Mouse (Mus musculus): ENCODE results near the gene Wfdc10. TPM values are rescaled to one million over a fixed set of nuclear protein-coding genes. Genes with fewer than 3 reads are reported as not detected.
"Not testable (repeated sequence)": the region's sequence is repeated elsewhere in the genome, so short reads cannot be mapped to it uniquely, and the experiment has no call there.

Gene Wfdc10
- polyA plus RNA-seq (2015; fragmentation: Nextera tagmentation; extraction: Ambion mirVana) = not detected in 2 replicates

- Histone ChIP-seq H3K27me3 (no peaks in the 10 kb centered on the region), H3K9ac (no peak within 1 kb of the TSS), H3K4me1 (no peaks in the 10 kb centered on the region), H3K4me2 (no peak within 1 kb of the TSS), H3K4me3 (no peak within 1 kb of the TSS), H3K9me3 (no peaks in the 10 kb centered on the region), H3K27ac (no peak within 1 kb of the TSS), H3K36me3 (no peaks in the 10 kb centered on the region)
- WGBS = 12% methylated on average over 11 of the region's 11 CpGs
- no peak for ATAC-seq (ENCODE audit: borderline replicate concordance, extremely low read depth, low FRiP score, low TSS enrichment)
These were observed at the start of gene Wfdc10 for GRCm38 (mm10) chr2:164655858-164656257. Gene Wfdc10 (plus strand): TSS chr2:164656046.

- no peak overlapping the region for H3K4me3 ChIP-seq
- no peak for ATAC-seq (ENCODE audit: borderline replicate concordance, extremely low read depth, low FRiP score, low TSS enrichment)
- no peaks in the 10 kb centered on the region for H3K27me3 ChIP-seq
- no peaks in the 10 kb centered on the region for H3K4me1 ChIP-seq
- H3K9me3 ChIP-seq = no peaks in the 10 kb centered on the region
- WGBS = 69% methylated on average over 6 of the region's 6 CpGs
- no peaks in the 10 kb centered on the region for H3K36me3 ChIP-seq
- no peak overlapping the region for H3K4me2 ChIP-seq
- H3K27ac ChIP-seq = no peak overlapping the region
- no peak overlapping the region for H3K9ac ChIP-seq
These were observed 47.1 kb upstream of the Wfdc10 start for GRCm38 (mm10) chr2:164608781-164609180.

- not testable (repeated sequence) for H3K27ac ChIP-seq; H3K36me3 ChIP-seq; H3K9ac ChIP-seq; H3K9me3 ChIP-seq; ATAC-seq (ENCODE audit: borderline replicate concordance, extremely low read depth, low FRiP score, low TSS enrichment); H3K4me1 ChIP-seq; H3K4me2 ChIP-seq; H3K4me3 ChIP-seq; H3K27me3 ChIP-seq
- WGBS = 40% methylated on average over 8 of the region's 8 CpGs
These were observed 42.4 kb upstream of the Wfdc10 start, which contains the start of the genes Wfdc6b and Wfdc8 for GRCm38 (mm10) chr2:164613471-164613870. Gene Wfdc6b (plus strand): TSS chr2:164613522. Gene Wfdc8 (minus strand): TSS chr2:164613626.

- WGBS = 83% methylated on average over 3 of the region's 3 CpGs
- ATAC-seq (ENCODE audit: borderline replicate concordance, extremely low read depth, low FRiP score, low TSS enrichment) = no peak
- Histone ChIP-seq H3K4me2 (no peak overlapping the region), H3K36me3 (no peaks in the 10 kb centered on the region), H3K9ac (no peak overlapping the region), H3K4me3 (no peak overlapping the region), H3K27ac (no peak overlapping the region), H3K4me1 (no peaks in the 10 kb centered on the region), H3K27me3 (no peaks in the 10 kb centered on the region), H3K9me3 (no peaks in the 10 kb centered on the region)
These were observed 40.5 kb upstream of the Wfdc10 start for GRCm38 (mm10) chr2:164615386-164615785.

GRCm38 (mm10) chr2:164619050-164619449 lies 36.8 kb upstream of the Wfdc10 start:
- no peak overlapping the region for H3K4me2 ChIP-seq
- H3K4me1 ChIP-seq = no peaks in the 10 kb centered on the region
- no peaks in the 10 kb centered on the region for H3K36me3 ChIP-seq
- no peak overlapping the region for H3K9ac ChIP-seq
- H3K27ac ChIP-seq = no peak overlapping the region
- no peak overlapping the region for H3K4me3 ChIP-seq
- H3K9me3 ChIP-seq = no peaks in the 10 kb centered on the region
- 53% methylated on average over 5 of the region's 5 CpGs for WGBS
- ATAC-seq (ENCODE audit: borderline replicate concordance, extremely low read depth, low FRiP score, low TSS enrichment) = no peak
- no peaks in the 10 kb centered on the region for H3K27me3 ChIP-seq

GRCm38 (mm10) chr2:164621775-164622174 lies 34.1 kb upstream of the Wfdc10 start:
- no peaks in the 10 kb centered on the region for H3K36me3 ChIP-seq
- no peaks in the 10 kb centered on the region for H3K27me3 ChIP-seq
- no peak overlapping the region for H3K4me3 ChIP-seq
- WGBS = 75% methylated on average over 4 of the region's 4 CpGs
- no peak for ATAC-seq (ENCODE audit: borderline replicate concordance, extremely low read depth, low FRiP score, low TSS enrichment)
- no peak overlapping the region for H3K27ac ChIP-seq
- no peaks in the 10 kb centered on the region for H3K4me1 ChIP-seq
- no peak overlapping the region for H3K4me2 ChIP-seq
- H3K9me3 ChIP-seq = no peaks in the 10 kb centered on the region
- no peak overlapping the region for H3K9ac ChIP-seq

GRCm38 (mm10) chr2:164635266-164635665 lies 20.6 kb upstream of the Wfdc10 start:
- Histone ChIP-seq H3K4me3 (no peak overlapping the region), H3K27ac (no peak overlapping the region), H3K36me3 (no peaks in the 10 kb centered on the region), H3K9ac (no peak overlapping the region), H3K27me3 (no peaks in the 10 kb centered on the region), H3K4me1 (no peaks in the 10 kb centered on the region), H3K4me2 (no peak overlapping the region), H3K9me3 (no peaks in the 10 kb centered on the region)
- ATAC-seq (ENCODE audit: borderline replicate concordance, extremely low read depth, low FRiP score, low TSS enrichment) = no peak
- WGBS = 75% methylated on average over 9 of the region's 9 CpGs

- Histone ChIP-seq H3K4me1 (no peaks in the 10 kb centered on the region), H3K4me3 (no peak within 1 kb of the TSS), H3K9me3 (no peaks in the 10 kb centered on the region), H3K4me2 (no peak within 1 kb of the TSS), H3K27ac (no peak within 1 kb of the TSS), H3K27me3 (no peaks in the 10 kb centered on the region), H3K9ac (no peak within 1 kb of the TSS), H3K36me3 (no peaks in the 10 kb centered on the region)
- WGBS = 71% methylated on average over 3 of the region's 3 CpGs
- no peak for ATAC-seq (ENCODE audit: borderline replicate concordance, extremely low read depth, low FRiP score, low TSS enrichment)
These were observed 17.1 kb upstream of the Wfdc10 start, which contains the start of gene Wfdc16 for GRCm38 (mm10) chr2:164638696-164639095. Gene Wfdc16 (minus strand): TSS chr2:164638796.

- no peak overlapping the region for H3K9ac ChIP-seq
- no peak for ATAC-seq (ENCODE audit: borderline replicate concordance, extremely low read depth, low FRiP score, low TSS enrichment)
- H3K4me3 ChIP-seq = no peak overlapping the region
- no peaks in the 10 kb centered on the region for H3K27me3 ChIP-seq
- no peaks in the 10 kb centered on the region for H3K4me1 ChIP-seq
- no peaks in the 10 kb centered on the region for H3K9me3 ChIP-seq
- no peak overlapping the region for H3K27ac ChIP-seq
- H3K4me2 ChIP-seq = no peak overlapping the region
- 68% methylated on average over 7 of the region's 7 CpGs for whole genome bisulfite sequencing
- H3K36me3 ChIP-seq = no peaks in the 10 kb centered on the region
These were observed 14.7 kb upstream of the Wfdc10 start for GRCm38 (mm10) chr2:164641129-164641528.

GRCm38 (mm10) chr2:164641881-164642673 lies 13.8 kb upstream of the Wfdc10 start:
- Histone ChIP-seq H3K4me1 (no peaks in the 10 kb centered on the region), H3K27ac (no peak overlapping the region), H3K4me3 (no peak overlapping the region), H3K36me3 (no peaks in the 10 kb centered on the region), H3K4me2 (no peak overlapping the region), H3K9me3 (no peaks in the 10 kb centered on the region), H3K9ac (no peak overlapping the region), H3K27me3 (no peaks in the 10 kb centered on the region)
- ATAC-seq (ENCODE audit: borderline replicate concordance, extremely low read depth, low FRiP score, low TSS enrichment) = no peak
- WGBS = 60% methylated on average over 13 of the region's 13 CpGs

- WGBS = 65% methylated on average over 9 of the region's 9 CpGs
- no peak within 1 kb of the TSS for H3K4me2 ChIP-seq
- no peaks in the 10 kb centered on the region for H3K9me3 ChIP-seq
- H3K36me3 ChIP-seq = no peaks in the 10 kb centered on the region
- H3K4me3 ChIP-seq = no peak within 1 kb of the TSS
- H3K4me1 ChIP-seq = no peaks in the 10 kb centered on the region
- no peak for ATAC-seq (ENCODE audit: borderline replicate concordance, extremely low read depth, low FRiP score, low TSS enrichment)
- H3K9ac ChIP-seq = no peak within 1 kb of the TSS
- no peak within 1 kb of the TSS for H3K27ac ChIP-seq
- H3K27me3 ChIP-seq = no peaks in the 10 kb centered on the region
These were observed 637 bp downstream of the Wfdc10 start, which contains the start of gene Wfdc9 for GRCm38 (mm10) chr2:164656483-164656882. Gene Wfdc9 (minus strand): TSS chr2:164656583.

GRCm38 (mm10) chr2:164664851-164665250 lies 9.0 kb downstream of the Wfdc10 start:
- WGBS = 85% methylated on average over 7 of the region's 7 CpGs
- Histone ChIP-seq H3K4me3 (no peak overlapping the region), H3K9me3 (no peaks in the 10 kb centered on the region), H3K27me3 (no peaks in the 10 kb centered on the region), H3K4me2 (no peak overlapping the region), H3K9ac (no peak overlapping the region), H3K4me1 (no peaks in the 10 kb centered on the region), H3K36me3 (no peaks in the 10 kb centered on the region), H3K27ac (no peak overlapping the region)
- no peak for ATAC-seq (ENCODE audit: borderline replicate concordance, extremely low read depth, low FRiP score, low TSS enrichment)

Measured in lung, embryonic 15.5 days (tissue).